Mouse (Mus musculus) heart, postnatal 10 days (tissue): ENCODE measurements around the gene Lsm12. TPM values are rescaled to one million over a fixed set of nuclear protein-coding genes. Genes with fewer than 3 reads are reported as not detected.
"Not testable (repeated sequence)": the region's sequence is repeated elsewhere in the genome, so short reads cannot be mapped to it uniquely, and the experiment has no call there.

ENCODE experiments used
- DNase-seq, 2 experiments: peaks; one replicate each; pipeline ENCODE4 v3.0.0; 2021
- intact Hi-C: fragments of 180-260 bp; cut with DNase I; formaldehyde crosslinking; loops from one replicate; pipeline ENCODE4 v1.15.1; 2025
- total RNA-seq, 2 experiments: library from RNA; stranded (reverse); gene quantifications; 2 replicates each; pipeline ENCODE4 v1.2.3; 2021

Gene Lsm12
- total RNA-seq, 2 experiments from 2014 or later: 58.5 to 61.4 TPM

- peak; percentile 92 to 95 for DNase-seq
- intact Hi-C loops: no loop called here
Observed at GRCm38 (mm10) chr11:102189461-102190436, 4.7 kb upstream of the Lsm12 start, which contains the start of gene G6pc3. G6pc3 (plus strand) TSS chr11:102189620.

- intact Hi-C loops: no loop called here
Observed at GRCm38 (mm10) chr11:102188980-102189379, 3.9 kb upstream of the Lsm12 start.

DNA sequence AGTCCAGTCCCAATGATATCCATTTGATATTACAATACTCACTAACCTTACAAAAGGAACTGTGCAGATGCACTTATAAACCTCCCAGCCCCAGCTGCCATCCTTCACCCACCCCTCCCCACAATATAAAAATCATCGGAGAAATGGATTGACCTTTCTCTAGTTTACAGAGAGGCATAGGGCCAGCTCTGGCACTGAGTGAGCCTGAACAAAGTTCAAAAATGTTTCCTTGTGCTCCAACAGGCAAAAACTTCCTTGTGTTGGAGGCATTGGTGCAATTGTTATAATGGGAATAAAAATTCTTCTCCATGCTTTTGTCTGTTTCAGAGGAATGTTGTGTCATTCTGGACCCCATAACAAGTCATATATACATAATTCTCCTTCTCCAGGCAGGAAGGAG, 1.1 kb upstream of the Lsm12 start:
- intact Hi-C loops: no loop called here

More at GRCm38 (mm10) chr11:102188980-102189379, 3.9 kb upstream of the Lsm12 start:
- DNase-seq: no peak

DNA sequence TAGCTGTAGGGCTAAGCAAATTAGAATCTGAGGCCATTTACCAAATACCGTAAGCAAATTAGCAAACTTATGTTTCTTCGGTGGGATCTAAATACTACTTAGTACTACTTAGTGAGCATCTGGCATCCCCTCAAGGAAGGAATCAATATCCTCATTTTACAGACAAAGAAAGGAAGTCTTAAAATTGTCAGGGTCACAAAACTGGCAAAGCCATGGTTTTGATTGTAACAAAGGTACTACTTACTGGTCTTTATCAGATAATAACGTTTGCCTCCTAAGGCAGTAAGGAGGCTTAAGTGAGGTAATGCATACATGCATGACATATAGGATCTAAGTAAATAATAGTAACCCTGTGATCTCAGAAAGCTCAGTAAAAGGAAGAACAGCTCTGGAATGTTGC, 581 bp upstream of the Lsm12 start:
- no peak for DNase-seq
- intact Hi-C loops: loop anchor here (2.0 kb wide), 1 partner anchor 39 kb away; no protein-coding TSS in a partner anchor

More for the DNA sequence above, 1.1 kb upstream of the Lsm12 start:
- DNase-seq: no peak

DNA sequence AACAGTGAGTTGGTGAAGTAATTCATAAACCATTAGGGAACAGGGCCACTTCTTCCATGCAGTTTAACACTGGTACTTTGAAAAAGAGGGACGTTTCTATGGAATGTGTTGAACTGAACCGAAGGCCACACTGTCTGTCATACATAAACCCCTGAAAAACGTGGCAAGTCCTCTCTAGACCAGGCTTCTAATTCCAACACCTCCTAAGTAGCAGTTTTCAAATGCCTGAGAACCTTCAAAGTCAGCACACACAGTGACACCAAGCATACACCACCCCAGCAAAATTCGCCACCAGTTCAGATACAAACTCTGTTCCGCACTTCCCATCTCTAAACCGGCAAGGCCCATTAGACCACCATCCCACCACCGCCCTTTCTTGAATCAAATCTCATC, 847 bp downstream of the Lsm12 start:
- DNase-seq: no peak
- intact Hi-C loops: loop anchor here (2.0 kb wide), 1 partner anchor 41 kb away; no protein-coding TSS in a partner anchor

GRCm38 (mm10) chr11:102179836-102180235, 5.3 kb downstream of the Lsm12 start:
- no peak for DNase-seq
- intact Hi-C loops: no loop called here

GRCm38 (mm10) chr11:102168689-102169088, 16.4 kb downstream of the Lsm12 start:
- intact Hi-C loops: no loop called here
- DNase-seq: no peak

DNA sequence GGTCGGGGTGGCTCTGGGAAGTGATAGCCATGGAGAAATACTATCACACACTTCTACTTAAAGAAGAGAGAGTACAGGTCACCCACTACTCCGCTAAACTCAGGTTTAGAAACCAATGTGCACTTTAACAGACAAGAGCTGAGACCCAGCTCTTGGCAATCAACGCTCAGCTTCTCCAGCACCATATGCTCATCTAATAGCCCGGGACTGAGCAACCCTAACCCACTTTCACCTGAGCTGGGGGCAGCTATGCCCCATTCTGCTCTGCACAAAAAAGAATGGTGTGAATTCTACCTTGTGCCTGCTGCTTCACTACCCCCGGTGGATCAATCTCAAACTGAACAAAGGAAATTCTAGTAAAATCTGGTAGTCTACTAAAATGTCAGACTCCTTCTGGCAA, 17.6 kb downstream of the Lsm12 start:
- intact Hi-C loops: no loop called here
- DNase-seq: no peak

- DNase-seq: no peak
- intact Hi-C loops: no loop called here
Observed at GRCm38 (mm10) chr11:102165971-102166722, 18.9 kb downstream of the Lsm12 start.

GRCm38 (mm10) chr11:102159781-102160180, 25.3 kb downstream of the Lsm12 start:
- intact Hi-C loops: loop anchor here (5.0 kb wide), 1 partner anchor 108 kb away; the partner anchor contains the start of gene Asb16
- no peak for DNase-seq

GRCm38 (mm10) chr11:102158024-102158423, 27.1 kb downstream of the Lsm12 start:
- intact Hi-C loops: loop anchor here (5.0 kb wide), 1 partner anchor 109 kb away; the partner anchor contains the start of gene Asb16
- DNase-seq: not testable (repeated sequence)

DNA sequence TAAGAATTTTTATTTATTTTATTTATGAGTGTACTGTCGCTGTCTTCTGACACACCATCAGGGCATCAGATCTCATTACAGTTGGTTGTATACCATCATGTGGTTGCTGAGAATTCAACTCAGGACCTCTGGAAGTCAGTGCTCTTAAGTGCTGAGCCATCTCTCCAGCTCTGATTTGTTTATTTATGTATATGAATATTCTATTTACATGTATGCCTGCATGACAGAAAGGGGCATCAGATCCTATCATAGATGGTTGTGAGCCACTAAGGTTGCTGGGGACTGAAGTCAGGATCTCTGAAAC, 28.4 kb downstream of the Lsm12 start:
- no peak for DNase-seq
- intact Hi-C loops: loop anchor here (2.0 to 5.0 kb wide), 2 partner anchors 66 to 111 kb away; partner anchors contain the start of gene Asb16

DNA sequence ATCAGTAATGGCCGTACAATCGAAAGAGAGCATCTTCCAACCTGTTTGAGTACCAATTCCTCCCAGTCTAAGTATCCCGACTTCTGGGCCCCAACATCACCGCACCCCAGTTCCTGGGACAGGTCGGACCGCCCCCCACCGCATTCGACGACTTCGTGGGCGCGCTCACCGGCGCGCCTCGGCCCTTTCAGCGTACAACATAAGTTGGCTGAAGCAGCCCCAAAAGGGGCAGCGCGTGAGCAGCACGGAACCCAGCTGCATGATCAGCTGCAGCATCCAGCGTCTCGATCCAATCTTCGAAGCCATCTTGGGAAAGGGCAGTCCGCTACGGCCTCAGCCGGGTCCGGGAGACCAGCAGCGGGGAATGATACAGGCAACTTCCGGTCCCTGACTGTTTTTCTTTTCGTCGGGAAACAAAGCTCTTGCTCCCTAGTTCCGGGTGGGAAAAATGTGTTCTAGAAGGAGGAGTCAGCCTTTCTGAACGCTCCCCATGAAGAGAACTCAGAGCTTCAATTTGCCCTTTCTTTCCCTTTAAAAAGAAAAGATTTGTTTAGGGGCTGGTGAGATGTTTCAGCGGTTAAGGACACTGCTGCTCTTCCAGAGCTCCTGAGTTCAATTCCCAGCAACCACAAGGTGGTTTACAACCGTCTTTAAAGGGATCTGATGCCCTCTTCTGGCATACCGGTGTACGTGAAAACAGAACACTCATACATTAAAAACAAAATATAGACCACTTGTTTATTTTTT, 28.9 kb downstream of the Lsm12 start, which contains the start of gene Tmem101:
Tmem101 (minus strand) TSS at position 366 of the 747 bp plus-strand sequence.
- DNase-seq: peak; percentile 94 to 97
- intact Hi-C loops: loop anchor here (2.0 to 5.0 kb wide), 2 partner anchors 67 to 111 kb away; partner anchors contain the start of gene Asb16

- intact Hi-C loops: no loop called here
- no peak for DNase-seq
Observed at GRCm38 (mm10) chr11:102147213-102147989, 37.7 kb downstream of the Lsm12 start.

- DNase-seq: no peak
- intact Hi-C loops: no loop called here
Observed at GRCm38 (mm10) chr11:102146531-102146930, 38.6 kb downstream of the Lsm12 start.

GRCm38 (mm10) chr11:102146005-102146404, 39.1 kb downstream of the Lsm12 start:
- no peak for DNase-seq
- intact Hi-C loops: no loop called here

DNA sequence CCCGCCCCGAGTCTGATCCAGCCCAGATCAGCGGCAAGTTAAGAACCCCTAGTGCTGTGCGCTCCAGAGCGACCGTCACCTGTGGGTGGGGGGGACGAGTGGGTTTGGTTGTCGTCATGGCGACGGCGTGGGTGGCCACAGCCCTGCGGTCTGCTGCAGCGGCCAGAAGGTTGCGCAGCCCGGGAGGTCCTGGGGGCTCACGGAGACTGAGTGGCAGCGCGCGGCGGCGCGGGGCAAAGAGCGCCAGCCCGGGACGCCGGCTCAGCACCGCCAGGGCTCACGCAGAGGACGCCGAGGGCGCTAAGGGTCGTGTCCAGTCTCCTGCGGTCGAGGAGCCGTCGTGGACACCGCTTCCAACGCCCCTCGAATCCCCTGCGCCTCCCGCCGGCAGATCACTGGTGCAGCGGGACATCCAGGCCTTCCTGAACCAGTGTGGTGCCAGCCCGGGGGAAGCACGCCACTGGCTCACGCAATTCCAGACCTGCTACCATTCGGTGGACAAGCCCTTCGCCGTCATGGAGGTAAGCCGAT, 39.6 kb downstream of the Lsm12 start, which contains the start of gene Nags:
Nags (plus strand) TSS at position 43 of the 531 bp plus-strand sequence.
- intact Hi-C loops: no loop called here

GRCm38 (mm10) chr11:102144957-102145470, 40.1 kb downstream of the Lsm12 start:
- intact Hi-C loops: no loop called here
- DNase-seq: no peak

More for the DNA sequence above, 39.6 kb downstream of the Lsm12 start, which contains the start of gene Nags:
- no peak for DNase-seq

DNA sequence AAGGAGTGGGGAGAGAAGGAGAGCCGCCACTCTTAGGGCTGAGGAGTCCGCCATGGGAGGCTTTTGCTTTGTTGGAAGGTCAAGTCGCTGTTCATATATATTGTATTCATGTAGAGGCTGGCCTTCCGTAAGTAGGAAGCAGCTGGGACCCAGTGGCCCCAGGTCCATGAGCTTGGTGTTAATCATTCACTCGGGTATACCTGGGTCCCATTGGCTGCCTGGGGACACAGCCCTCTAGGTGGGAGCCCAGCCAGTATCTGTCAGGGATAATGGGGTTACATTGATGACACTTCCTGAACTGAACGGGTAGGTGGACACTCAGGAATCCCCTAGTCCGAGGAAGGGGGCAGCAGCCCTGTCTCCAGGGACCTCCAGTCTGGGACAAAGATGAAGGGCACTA, 42.7 kb downstream of the Lsm12 start:
- DNase-seq: no peak
- intact Hi-C loops: no loop called here
